Mouse (Mus musculus) lung, embryonic 14.5 days (tissue): ENCODE measurements around the gene Ecm1. TPM values are rescaled to one million over a fixed set of nuclear protein-coding genes. Genes with fewer than 3 reads are reported as not detected.
A peak's percentile ranks its signal among the peaks of the same experiment; 100 is the strongest.

Source experiments
- ATAC-seq: fragments of 200-750 bp; cut with Nextera tagmentation; 2 replicates; pipeline ENCODE4 v1.8.0; 2017; ENCODE audit warnings: mild to moderate bottlenecking, moderate TSS enrichment, moderate library complexity; ENCODE audit not compliant: insufficient read depth
- DNase-seq: peaks from one replicate; pipeline ENCODE4 v3.0.0-alpha.2; 2015
- H3K27ac ChIP-seq: fragments of 300-500 bp; sonication (generic); 2 replicates; pipeline ENCODE4 v1.5.1; 2014; ENCODE audit warnings: low read depth, mild to moderate bottlenecking, moderate library complexity
- H3K27me3 ChIP-seq: fragments of 300-500 bp; sonication (generic); 2 replicates; pipeline ENCODE4 v1.6.1; 2014; ENCODE audit warnings: low read length, control low read depth; ENCODE audit not compliant: insufficient read depth
- H3K36me3 ChIP-seq: fragments of 300-500 bp; sonication (generic); 2 replicates; pipeline ENCODE4 v1.6.1; 2014; ENCODE audit warnings: control low read depth; ENCODE audit not compliant: insufficient read depth
- H3K4me1 ChIP-seq: fragments of 300-500 bp; sonication (generic); 2 replicates; pipeline ENCODE4 v1.6.1; 2014; ENCODE audit warnings: antibody characterized with exemption, control low read depth; ENCODE audit not compliant: insufficient read depth
- H3K4me2 ChIP-seq: fragments of 300-500 bp; sonication (generic); 2 replicates; pipeline ENCODE4 v1.6.1; 2014; ENCODE audit warnings: mild to moderate bottlenecking
- H3K4me3 ChIP-seq: fragments of 300-500 bp; sonication (generic); 2 replicates; pipeline ENCODE4 v1.5.1; 2014; ENCODE audit warnings: low read depth, low read length
- H3K9ac ChIP-seq: fragments of 300-500 bp; sonication (generic); 2 replicates; pipeline ENCODE4 v1.6.1; 2014
- H3K9me3 ChIP-seq: fragments of 300-500 bp; sonication (generic); 2 replicates; pipeline ENCODE4 v1.6.1; 2016; ENCODE audit warnings: low read depth, low read length, control low read depth
- CTCF ChIP-seq: IDR thresholded peaks from 2 replicates; pipeline ENCODE4 v1.5.1; 2016; ENCODE audit warnings: antibody characterized with exemption, low read depth
- WGBS: fragments of 180-500 bp; shearing (Covaris S2); extraction: QIAGEN DNeasy Blood & Tissue Kit; methylation state at CpG from one replicate; pipeline ENCODE4 v1.1.7; 2014; 5-methylcytosine and 5-hydroxymethylcytosine counted together
- polyA plus RNA-seq: library from polyadenylated mRNA; unstranded; fragments of >200 nt; fragmentation: Nextera tagmentation; extraction: Ambion mirVana; gene quantifications from 2 replicates; pipeline ENCODE4 v1.2.1, GENCODE M21; 2014

Gene Ecm1
- polyA plus RNA-seq, 1 experiment from 2014 or later = 23.5 TPM

- Histone ChIP-seq H3K36me3 (peaks cover 16% of the 10 kb centered on the region; the same call in 1 of the 2 replicates), H3K9ac (no peak overlapping the region), H3K4me3 (no peak overlapping the region), H3K4me1 (0 out of 2 replicates have a peak, but pooled peaks cover 3% of the 10 kb centered on the region), H3K9me3 (no peaks in the 10 kb centered on the region), H3K4me2 (no peak overlapping the region), H3K27ac (no peak overlapping the region), H3K27me3 (no peaks in the 10 kb centered on the region)
- 78% methylated on average over 12 of the region's 12 CpGs for WGBS
- no peak for TF ChIP-seq CTCF
- DNase-seq (no peak), ATAC-seq (no peak)
These were observed 4.2 kb downstream of the Ecm1 start for GRCm38 (mm10) chr3:95735071-95735670.

- Histone ChIP-seq H3K4me2 (no peak overlapping the region), H3K4me1 (0 out of 2 replicates have a peak, but pooled peaks cover 3% of the 10 kb centered on the region), H3K27me3 (no peaks in the 10 kb centered on the region), H3K9me3 (no peaks in the 10 kb centered on the region), H3K36me3 (peaks cover 13% of the 10 kb centered on the region; the same call in 1 of the 2 replicates), H3K4me3 (no peak overlapping the region), H3K27ac (no peak overlapping the region), H3K9ac (no peak overlapping the region)
- ATAC-seq (no peak), DNase-seq (no peak)
- TF ChIP-seq CTCF = no peak
- 72% methylated on average over 13 of the region's 13 CpGs for WGBS
These were observed 5.2 kb downstream of the Ecm1 start for GRCm38 (mm10) chr3:95734092-95734702.

- no peak for TF ChIP-seq CTCF
- Histone ChIP-seq H3K27ac (no peak overlapping the region), H3K36me3 (peaks cover 13% of the 10 kb centered on the region; the same call in 1 of the 2 replicates), H3K4me1 (0 out of 2 replicates have a peak, but pooled peaks cover 3% of the 10 kb centered on the region), H3K4me3 (no peak overlapping the region), H3K9ac (no peak overlapping the region), H3K27me3 (no peaks in the 10 kb centered on the region), H3K9me3 (no peaks in the 10 kb centered on the region), H3K4me2 (no peak overlapping the region)
- ATAC-seq = 0 out of 2 replicates have a peak, but pooled peaks have one; percentile 19
- 69% methylated on average over 11 of the region's 11 CpGs for WGBS
- peak; percentile 78 for DNase-seq
These were observed 6.4 kb downstream of the Ecm1 start for GRCm38 (mm10) chr3:95732744-95733521.

GRCm38 (mm10) chr3:95732297-95732696 is 7.1 kb downstream of the Ecm1 start:
- 0 out of 2 replicates have a peak, but pooled peaks cover 3% of the 10 kb centered on the region for H3K4me1 ChIP-seq
- no peak overlapping the region for H3K4me2 ChIP-seq
- H3K4me3 ChIP-seq = no peak overlapping the region
- WGBS = 95% methylated on average over 9 of the region's 9 CpGs
- H3K27me3 ChIP-seq = no peaks in the 10 kb centered on the region
- no peak for DNase-seq
- no peak overlapping the region for H3K27ac ChIP-seq
- no peaks in the 10 kb centered on the region for H3K9me3 ChIP-seq
- no peak for TF ChIP-seq CTCF
- peaks cover 13% of the 10 kb centered on the region; the same call in 1 of the 2 replicates for H3K36me3 ChIP-seq
- no peak overlapping the region for H3K9ac ChIP-seq
- 0 out of 2 replicates have a peak, but pooled peaks have one; percentile 3 for ATAC-seq

- Histone ChIP-seq H3K9me3 (no peaks in the 10 kb centered on the region), H3K36me3 (peaks cover 13% of the 10 kb centered on the region; the same call in 1 of the 2 replicates), H3K9ac (no peak overlapping the region), H3K27me3 (no peaks in the 10 kb centered on the region), H3K4me1 (0 out of 2 replicates have a peak, but pooled peaks cover 3% of the 10 kb centered on the region), H3K4me2 (no peak overlapping the region), H3K4me3 (no peak overlapping the region), H3K27ac (no peak overlapping the region)
- 90% methylated on average over 4 of the region's 4 CpGs for WGBS
- TF ChIP-seq CTCF = 0 out of 2 replicates have a peak, but pooled peaks have one; percentile 1
- DNase-seq (no peak), ATAC-seq (no peak)
These were observed 7.6 kb downstream of the Ecm1 start for GRCm38 (mm10) chr3:95731802-95732201.

- H3K9ac ChIP-seq = no peak overlapping the region
- H3K9me3 ChIP-seq = no peaks in the 10 kb centered on the region
- H3K27me3 ChIP-seq = no peaks in the 10 kb centered on the region
- ATAC-seq = 0 out of 2 replicates have a peak, but pooled peaks have one; percentile 33
- no peak for TF ChIP-seq CTCF
- 0 out of 2 replicates have a peak, but pooled peaks cover 3% of the 10 kb centered on the region for H3K4me1 ChIP-seq
- 64% methylated on average over 7 of the region's 7 CpGs for WGBS
- no peak overlapping the region for H3K4me2 ChIP-seq
- H3K36me3 ChIP-seq = peaks cover 9% of the 10 kb centered on the region; the same call in 1 of the 2 replicates
- H3K27ac ChIP-seq = no peak overlapping the region
- no peak for DNase-seq
- no peak overlapping the region for H3K4me3 ChIP-seq
These were observed 8.9 kb downstream of the Ecm1 start for GRCm38 (mm10) chr3:95730431-95730830.
